Mouse (Mus musculus) G1E (cell line): Measurements from ENCODE around the gene Tbcel. TPM values are rescaled to one million over a fixed set of nuclear protein-coding genes. Genes with fewer than 3 reads are reported as not detected.

Experiments
- ATAC-seq: 2 replicates; pipeline ENCODE4 v1.8.0; 2016; ENCODE audit warnings: mild to moderate bottlenecking; ENCODE audit not compliant: insufficient number of reproducible peaks, poor library complexity, low FRiP score, severe bottlenecking; ENCODE audit errors: extremely low read depth
- DNase-seq: peaks from one replicate; pipeline ENCODE4 v3.0.0; 2012; ENCODE audit warnings: low spot score
- H3K27me3 ChIP-seq: 2 replicates; pipeline ENCODE4 v1.6.1; 2012; ENCODE audit warnings: mild to moderate bottlenecking, low read length, inconsistent platforms; ENCODE audit not compliant: insufficient read depth
- H3K36me3 ChIP-seq: replicated peaks from 2 replicates; pipeline ENCODE3; 2012; ENCODE audit warnings: mild to moderate bottlenecking, inconsistent platforms
- H3K4me1 ChIP-seq: 2 replicates; pipeline ENCODE4 v1.6.1; 2012; ENCODE audit warnings: low read depth, low read length, inconsistent platforms, mixed read lengths; ENCODE audit not compliant: insufficient read depth
- H3K4me3 ChIP-seq: 2 replicates; pipeline ENCODE4 v1.5.1; 2012; ENCODE audit warnings: low read depth, mild to moderate bottlenecking, inconsistent platforms, low read length, moderate library complexity, mixed read lengths
- H3K9me3 ChIP-seq: replicated peaks from 2 replicates; pipeline ENCODE4 v1.6.1; 2012; ENCODE audit warnings: inconsistent platforms
- CTCF ChIP-seq: IDR thresholded peaks from 2 replicates; pipeline ENCODE4 v1.5.1; 2012; ENCODE audit warnings: low read depth, low read length, inconsistent platforms, mixed read lengths
- GATA1 ChIP-seq: IDR thresholded peaks from 2 replicates; pipeline ENCODE4 v1.6.1; 2012; ENCODE audit warnings: borderline replicate concordance, low read length, inconsistent platforms, mixed read lengths
- GATA2 ChIP-seq: IDR thresholded peaks from 2 replicates; pipeline ENCODE4 v1.6.1; 2012; ENCODE audit warnings: low read depth, low read length, inconsistent platforms, borderline replicate concordance
- POLR2AphosphoS5 ChIP-seq: IDR thresholded peaks from 2 replicates; pipeline ENCODE4 v1.6.1; 2012; ENCODE audit warnings: low read depth, low read length, inconsistent platforms; ENCODE audit not compliant: insufficient replicate concordance
- TAL1 ChIP-seq: conservative IDR thresholded peaks from 2 replicates; pipeline ENCODE4 v1.6.1; 2012; ENCODE audit warnings: low read depth, low read length, inconsistent platforms, mixed read lengths
- polyA plus RNA-seq: library from polyadenylated mRNA; stranded (reverse); fragments of >175 nt; gene quantifications from 2 replicates; pipeline ENCODE4 v1.2.3, GENCODE M21; 2012
- total RNA-seq, 2 experiments: library from RNA; stranded (forward) in 1 of 2; stranded (reverse) in 1 of 2; fragments of 200-1000 nt in 1 of 2; fragments of >200 nt in 1 of 2; fragmentation: Nextera tagmentation in 1 of 2; gene quantifications; 2 replicates each; pipeline ENCODE4 v1.2.3; 2014 to 2017

The Tbcel gene
- total and polyA plus RNA-seq, 3 experiments, result 4.2 to 33.3 (median 31.1) TPM

DNA sequence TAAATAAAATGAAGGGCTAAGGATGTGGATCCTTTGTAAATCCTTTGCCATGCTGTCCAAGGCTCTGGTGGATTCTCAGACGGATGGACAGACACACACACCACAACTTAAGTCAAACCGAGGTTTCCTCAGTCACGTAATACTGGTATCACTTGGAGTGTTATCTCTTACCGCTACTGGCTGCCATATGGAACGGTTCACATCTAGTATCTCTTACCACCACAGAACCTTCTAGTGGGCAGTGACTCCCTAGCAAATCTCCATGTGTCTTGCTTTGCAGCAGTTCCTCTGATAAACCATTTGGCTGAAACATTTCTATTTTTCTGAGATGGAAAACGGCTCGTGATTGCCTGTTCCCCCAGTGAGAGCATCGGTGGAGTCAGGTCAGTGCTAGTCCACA lies 33.4 kb downstream of the Tbcel start:
- H3K4me3 ChIP-seq, result no peak overlapping the region
- H3K9me3 ChIP-seq, result no peaks in the 10 kb centered on the region
- TF ChIP-seq GATA1 (no peak), POLR2AphosphoS5 (no peak), GATA2 (no peak), TAL1 (no peak), CTCF (no peak)
- peaks cover 41% of the 10 kb centered on the region for H3K4me1 ChIP-seq
- peaks cover 14% of the 10 kb centered on the region for H3K36me3 ChIP-seq
- ATAC-seq, result no peak
- peaks cover 16% of the 10 kb centered on the region for H3K27me3 ChIP-seq
- no peak for DNase-seq

DNA sequence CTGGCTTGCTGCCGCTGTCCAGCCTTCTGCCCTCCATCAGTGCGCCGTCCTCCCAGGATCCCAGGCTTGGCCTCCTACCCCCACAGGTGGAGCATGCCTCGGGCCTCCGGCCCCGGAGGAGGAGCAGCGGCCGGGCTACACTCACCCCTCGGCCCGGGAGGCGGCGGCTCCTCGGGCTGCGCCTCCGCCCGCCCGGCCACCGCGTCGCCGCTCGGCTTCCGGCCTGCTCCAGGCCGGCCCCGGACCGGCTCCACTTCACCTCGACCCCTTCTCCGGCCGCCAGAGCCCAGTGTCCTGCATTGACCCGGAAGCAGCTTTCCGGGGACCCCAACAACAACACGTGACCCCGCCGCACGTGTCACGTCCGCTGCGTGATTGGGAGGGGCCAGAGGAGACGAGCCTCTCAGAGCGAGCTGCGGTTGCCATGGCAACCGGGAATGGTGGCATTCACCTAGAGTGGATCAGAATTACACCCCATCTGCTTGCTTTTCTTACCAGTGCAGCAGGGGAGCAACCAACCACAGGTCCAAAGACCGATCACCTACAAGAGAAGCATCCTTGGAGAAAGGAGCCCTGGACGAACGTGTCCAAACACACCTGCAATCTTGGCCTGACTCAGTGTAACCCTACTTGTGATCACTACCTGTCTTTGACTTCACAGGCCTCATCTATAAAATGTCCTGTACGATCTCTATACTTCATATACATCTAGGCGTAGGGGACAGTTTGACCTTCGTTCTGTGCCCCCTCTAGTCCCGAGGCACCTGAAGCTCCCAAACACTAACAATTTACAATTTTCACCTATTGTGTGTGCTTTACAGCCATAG lies 35.5 kb downstream of the Tbcel start:
- TF ChIP-seq GATA2 (no peak), TAL1 (no peak), CTCF (no peak), GATA1 (no peak), POLR2AphosphoS5 (no peak)
- Histone ChIP-seq H3K4me1 (peaks cover 56% of the 10 kb centered on the region), H3K4me3 (peak overlapping the region; percentile 93), H3K36me3 (peaks cover 35% of the 10 kb centered on the region), H3K27me3 (peaks cover 16% of the 10 kb centered on the region), H3K9me3 (no peaks in the 10 kb centered on the region)
- peak; percentile 73 for DNase-seq
- ATAC-seq, result peak; percentile 85

- Histone ChIP-seq H3K9me3 (no peaks in the 10 kb centered on the region), H3K4me3 (peak overlapping the region; percentile 93), H3K36me3 (peaks cover 44% of the 10 kb centered on the region), H3K27me3 (peaks cover 16% of the 10 kb centered on the region), H3K4me1 (peaks cover 59% of the 10 kb centered on the region)
- DNase-seq (peak; percentile 52), ATAC-seq (peak; percentile 85)
- TF ChIP-seq GATA2, result no peak
- TF ChIP-seq TAL1, result no peak
- TF ChIP-seq GATA1, result no peak
- TF ChIP-seq CTCF, result no peak
- TF ChIP-seq POLR2AphosphoS5, result no peak
Measured at GRCm38 (mm10) chr9:42471214-42471613, 36.4 kb downstream of the Tbcel start.

GRCm38 (mm10) chr9:42469323-42469722 lies 38.3 kb downstream of the Tbcel start:
- DNase-seq, result no peak
- Histone ChIP-seq H3K4me1 (peaks cover 63% of the 10 kb centered on the region), H3K27me3 (peaks cover 2% of the 10 kb centered on the region; the same call in 1 of the 2 replicates), H3K36me3 (peaks cover 61% of the 10 kb centered on the region), H3K4me3 (no peak overlapping the region), H3K9me3 (no peaks in the 10 kb centered on the region)
- TF ChIP-seq CTCF (no peak), TAL1 (no peak), GATA2 (no peak), GATA1 (no peak), POLR2AphosphoS5 (no peak)
- no peak for ATAC-seq

GRCm38 (mm10) chr9:42468360-42468759 lies 39.2 kb downstream of the Tbcel start:
- Histone ChIP-seq H3K9me3 (no peaks in the 10 kb centered on the region), H3K36me3 (peaks cover 63% of the 10 kb centered on the region), H3K27me3 (no peaks in the 10 kb centered on the region), H3K4me3 (no peak overlapping the region), H3K4me1 (peaks cover 68% of the 10 kb centered on the region)
- no peak for ATAC-seq
- no peak for DNase-seq
- TF ChIP-seq POLR2AphosphoS5 (no peak), CTCF (no peak), GATA1 (no peak), GATA2 (no peak), TAL1 (no peak)

DNA sequence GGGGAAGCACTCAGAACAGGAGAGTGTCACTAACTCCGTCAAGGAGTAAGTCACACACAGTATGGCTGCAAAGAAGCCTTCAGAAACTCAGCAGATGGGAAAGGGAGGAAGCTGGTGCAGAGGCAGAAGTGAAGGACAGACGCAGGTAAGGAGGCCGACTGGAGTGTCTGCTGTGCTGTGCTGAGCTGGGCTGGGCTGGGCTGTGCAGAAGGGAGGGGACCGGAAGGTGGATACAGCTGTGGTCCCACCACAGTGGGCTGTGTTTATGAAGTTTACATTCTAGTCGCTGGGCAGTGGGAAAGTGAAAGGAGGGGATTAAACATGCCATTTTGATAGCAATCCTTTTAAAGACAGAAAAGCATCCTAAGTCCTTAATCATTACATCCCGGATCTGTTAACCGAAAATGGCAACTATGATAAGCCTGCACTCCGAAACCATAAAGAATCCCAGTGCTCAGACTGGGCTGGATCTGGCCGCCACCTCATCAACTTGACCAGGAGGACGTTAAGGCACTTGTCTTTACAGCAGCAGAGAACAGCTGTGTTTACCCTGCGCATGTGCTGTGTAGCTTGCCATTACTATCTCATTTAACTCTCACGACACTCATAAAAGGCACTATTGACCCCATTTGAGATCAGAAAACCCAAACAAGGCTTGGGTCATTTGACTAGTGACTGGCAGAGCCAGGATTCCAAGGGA lies 40.3 kb downstream of the Tbcel start:
- Histone ChIP-seq H3K4me1 (peaks cover 72% of the 10 kb centered on the region), H3K36me3 (peaks cover 63% of the 10 kb centered on the region), H3K9me3 (no peaks in the 10 kb centered on the region), H3K4me3 (no peak overlapping the region), H3K27me3 (no peaks in the 10 kb centered on the region)
- ATAC-seq (no peak), DNase-seq (no peak)
- TF ChIP-seq CTCF (no peak), GATA1 (no peak), GATA2 (no peak), POLR2AphosphoS5 (no peak), TAL1 (no peak)
